Comparison of ENCODE assay signal across 18 mouse cellular contexts in the genomic region with DNA sequence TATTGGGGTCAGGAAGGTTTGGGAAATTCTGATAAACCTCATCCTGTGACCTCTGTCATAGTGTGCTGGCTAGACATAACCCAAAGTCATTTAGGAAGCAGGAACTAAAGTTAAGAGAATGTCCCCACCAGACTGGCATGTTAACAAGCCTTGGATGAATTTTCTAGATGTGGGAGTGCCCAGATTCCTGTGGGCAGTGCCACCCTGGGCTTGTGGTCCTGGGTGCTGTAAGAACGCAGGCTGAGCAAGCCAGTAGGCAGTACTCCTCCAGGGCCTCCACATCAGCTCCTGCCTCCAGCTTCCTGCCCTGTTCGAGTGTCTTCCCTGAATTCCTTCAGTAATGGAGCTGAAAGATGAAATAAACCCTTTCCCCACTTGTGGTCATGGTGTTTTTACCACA.
"Had no signal": no experiment of that assay in that cellular context is flagged by ENCODE, and none has a peak within 500 bp of the region (broad histone marks: within the 10 kb centered on the region; RNA-seq: fewer than 3 reads in every experiment).

No protein-coding gene starts in this region.

- H3K9me3 ChIP-seq: liver, embryonic 13.5 days; lung, embryonic 15.5 days; midbrain, embryonic 13.5 days; neural tube, embryonic 12.5 days; neural tube, embryonic 15.5 days had no signal

- H3K27me3 ChIP-seq: liver, embryonic 13.5 days; lung, embryonic 15.5 days; midbrain, embryonic 13.5 days; neural tube, embryonic 12.5 days; neural tube, embryonic 15.5 days had no signal

- H3K4me2 ChIP-seq: liver, embryonic 13.5 days; lung, embryonic 15.5 days; midbrain, embryonic 13.5 days; neural tube, embryonic 12.5 days; neural tube, embryonic 15.5 days had no signal

- H3K4me1 ChIP-seq: liver, embryonic 13.5 days; lung, embryonic 15.5 days; midbrain, embryonic 13.5 days; neural tube, embryonic 12.5 days; neural tube, embryonic 15.5 days had no signal

- H3K4me3 ChIP-seq: left cerebral cortex, adult 2 months; liver, embryonic 13.5 days; lung, embryonic 15.5 days; midbrain, embryonic 13.5 days; neural tube, embryonic 12.5 days; neural tube, embryonic 15.5 days had no signal

- ATAC-seq: inflammation-experienced regulatory T-cells, adult 6 months; midbrain, embryonic 13.5 days had no signal

- H3K9ac ChIP-seq: liver, embryonic 13.5 days; lung, embryonic 15.5 days; midbrain, embryonic 13.5 days; neural tube, embryonic 12.5 days; neural tube, embryonic 15.5 days had no signal

- DNase-seq: kidney, adult 18-20 months; kidney, postnatal 36 days; layer of hippocampus, postnatal 36 days; liver, embryonic 13.5 days; right cerebral cortex, adult 18-20 months; right cerebral cortex, postnatal 14 days; right cerebral cortex, postnatal 4 days; thymus, adult 2 months; thymus, postnatal 14 days; thymus, postnatal 4 days had no signal

- H3K27ac ChIP-seq: kidney, postnatal 0 days; left cerebral cortex, adult 2 months; liver, embryonic 13.5 days; lung, embryonic 15.5 days; midbrain, embryonic 13.5 days; neural tube, embryonic 12.5 days; neural tube, embryonic 15.5 days; stomach, postnatal 0 days had no signal
